Mouse (Mus musculus) urinary bladder, postnatal 4 days (tissue): ENCODE data around the gene Mtx3.
A peak's percentile ranks its signal among the peaks of the same experiment; 100 is the strongest.
"Not testable (repeated sequence)": the region's sequence is repeated elsewhere in the genome, so short reads cannot be mapped to it uniquely, and the experiment has no call there.

Source experiments
- DNase-seq, 2 experiments: peaks; one replicate each; pipeline ENCODE4 v3.0.0; 2021 to 2022; ENCODE audit warnings: low spot score in 2 of 2

Gene Mtx3

GRCm38 (mm10) chr13:92844586-92845221, at the start of gene Mtx3:
Gene Mtx3, plus strand, starts transcription at chr13:92844760.
- DNase-seq, result peak; percentile 80 to 89

GRCm38 (mm10) chr13:92798830-92799229, 45.7 kb upstream of the Mtx3 start:
- no peak for DNase-seq

- no peak for DNase-seq
Measured at GRCm38 (mm10) chr13:92799306-92799925, 45.1 kb upstream of the Mtx3 start.

- DNase-seq, result no peak
Measured at GRCm38 (mm10) chr13:92806785-92807184, 37.8 kb upstream of the Mtx3 start.

GRCm38 (mm10) chr13:92807849-92808248, 36.7 kb upstream of the Mtx3 start:
- DNase-seq, result no peak

GRCm38 (mm10) chr13:92810592-92810991, 34.0 kb upstream of the Mtx3 start:
- not testable (repeated sequence) for DNase-seq

GRCm38 (mm10) chr13:92816329-92816728, 28.2 kb upstream of the Mtx3 start:
- no peak for DNase-seq

- no peak for DNase-seq
Measured at GRCm38 (mm10) chr13:92817357-92817756, 27.2 kb upstream of the Mtx3 start.

GRCm38 (mm10) chr13:92828820-92829219, 15.7 kb upstream of the Mtx3 start:
- no peak for DNase-seq

- no peak for DNase-seq
Measured at GRCm38 (mm10) chr13:92833162-92833561, 11.4 kb upstream of the Mtx3 start.

GRCm38 (mm10) chr13:92846438-92846837, 1.9 kb downstream of the Mtx3 start:
- DNase-seq, result no peak

- no peak for DNase-seq
Measured at GRCm38 (mm10) chr13:92847336-92847735, 2.8 kb downstream of the Mtx3 start.

- no peak for DNase-seq
Measured at GRCm38 (mm10) chr13:92848002-92848401, 3.4 kb downstream of the Mtx3 start.

GRCm38 (mm10) chr13:92855901-92856300, 11.3 kb downstream of the Mtx3 start:
- DNase-seq, result no peak

- no peak for DNase-seq
Measured at GRCm38 (mm10) chr13:92858808-92859207, 14.2 kb downstream of the Mtx3 start.

GRCm38 (mm10) chr13:92859959-92860358, 15.4 kb downstream of the Mtx3 start:
- no peak for DNase-seq

- DNase-seq, result peak in 1 of 2 experiments; percentile 32
Measured at GRCm38 (mm10) chr13:92865358-92865757, 20.8 kb downstream of the Mtx3 start.

GRCm38 (mm10) chr13:92866680-92867079, 22.1 kb downstream of the Mtx3 start:
- DNase-seq, result peak in 1 of 2 experiments; percentile 14

- DNase-seq, result peak; percentile 3 to 16
Measured at GRCm38 (mm10) chr13:92879514-92879913, 35.0 kb downstream of the Mtx3 start.

GRCm38 (mm10) chr13:92879933-92880332, 35.4 kb downstream of the Mtx3 start:
- peak; percentile 12 to 55 for DNase-seq

GRCm38 (mm10) chr13:92880589-92880988, 36.0 kb downstream of the Mtx3 start:
- DNase-seq, result peak; percentile 9 to 44

GRCm38 (mm10) chr13:92882271-92882985, 37.9 kb downstream of the Mtx3 start:
- DNase-seq, result peak; percentile 14 to 43
